Mouse (Mus musculus): ENCODE measurements around the gene Ubr4. TPM values are rescaled to one million over a fixed set of nuclear protein-coding genes. Genes with fewer than 3 reads are reported as not detected.

Gene Ubr4
- polyA plus RNA-seq, 1 experiment from 2014 or later: 71.4 TPM

DNA sequence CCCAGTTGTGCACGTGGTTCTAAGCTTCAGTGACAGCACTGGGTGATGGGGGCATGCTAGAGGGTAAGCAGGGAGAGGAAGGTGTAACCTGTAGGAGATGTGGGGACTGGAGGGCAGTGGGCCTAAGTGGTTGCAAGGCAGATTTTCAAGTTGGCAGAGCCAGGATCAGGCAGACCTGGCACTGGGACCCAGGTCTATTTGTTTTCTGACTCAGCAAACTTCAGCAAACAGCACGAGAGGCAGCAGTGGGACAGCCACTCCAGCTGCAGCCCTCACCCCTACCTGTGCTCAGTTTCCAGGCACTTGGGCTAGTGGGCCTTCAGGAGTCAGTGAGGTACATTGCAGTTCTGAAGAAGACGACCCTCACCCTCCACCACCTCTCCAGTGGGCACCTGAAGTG, 4.8 kb downstream of the Ubr4 start:
- WGBS: 95% methylated on average over 3 of the region's 3 CpGs
- no peaks in the 10 kb centered on the region for H3K27me3 ChIP-seq
- H3K4me2 ChIP-seq (replicated peaks): no peak overlapping the region
- no peak for ATAC-seq (ENCODE audit: insufficient number of reproducible peaks, low FRiP score, low TSS enrichment, low read depth)
- H3K9me3 ChIP-seq (replicated peaks): no peaks in the 10 kb centered on the region
- H3K27ac ChIP-seq (replicated peaks): no peak overlapping the region
- H3K9ac ChIP-seq: no peak overlapping the region
- no peak overlapping the region for H3K4me3 ChIP-seq (replicated peaks)
- peaks cover 70% of the 10 kb centered on the region for H3K36me3 ChIP-seq
- peaks cover 7% of the 10 kb centered on the region for H3K4me1 ChIP-seq

DNA sequence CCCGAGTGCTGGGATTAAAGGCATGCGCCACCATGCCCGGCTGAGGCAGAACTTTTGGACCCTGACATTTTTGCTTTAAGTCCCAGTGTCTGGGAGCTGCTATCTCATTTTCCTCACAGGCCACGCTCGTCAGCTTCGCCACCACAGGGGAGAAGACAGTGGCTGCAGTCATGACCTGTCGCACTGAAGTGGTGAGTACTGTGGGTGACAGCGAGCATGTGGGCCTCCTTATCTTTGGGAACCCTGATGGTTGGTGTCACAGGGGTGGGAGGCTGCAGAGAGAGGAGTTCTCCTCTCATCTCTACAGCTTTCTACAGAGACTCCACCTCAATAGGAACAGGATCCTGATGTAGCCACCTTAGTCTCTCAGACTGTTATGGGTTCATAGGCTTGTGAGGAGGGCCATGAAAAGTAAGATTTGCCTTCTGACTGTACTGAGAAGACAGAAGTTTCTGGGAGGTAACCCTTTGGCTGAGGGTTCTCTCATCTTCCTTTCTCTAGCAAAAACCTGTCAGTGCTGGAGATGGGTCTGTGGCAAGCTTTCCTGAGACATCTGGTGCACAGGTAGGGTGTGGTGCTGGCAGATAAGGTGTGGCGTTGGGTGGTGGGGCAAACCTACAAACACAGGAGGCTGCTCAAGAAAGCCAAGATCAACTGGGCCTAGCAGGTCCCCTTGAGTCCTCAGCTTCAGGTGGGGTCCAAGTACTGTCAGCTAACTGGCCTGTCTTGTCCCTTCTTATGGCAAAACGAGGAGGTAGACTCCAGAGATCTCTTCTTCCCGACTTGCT, 8.5 kb downstream of the Ubr4 start:
- WGBS: 89% methylated on average over 11 of the region's 11 CpGs
- no peak overlapping the region for H3K27ac ChIP-seq (replicated peaks)
- H3K4me1 ChIP-seq: no peaks in the 10 kb centered on the region
- no peak overlapping the region for H3K4me3 ChIP-seq (replicated peaks)
- no peaks in the 10 kb centered on the region for H3K27me3 ChIP-seq
- peaks cover 94% of the 10 kb centered on the region for H3K36me3 ChIP-seq
- ATAC-seq (ENCODE audit: insufficient number of reproducible peaks, low FRiP score, low TSS enrichment, low read depth): no peak
- no peaks in the 10 kb centered on the region for H3K9me3 ChIP-seq (replicated peaks)
- H3K4me2 ChIP-seq (replicated peaks): no peak overlapping the region
- H3K9ac ChIP-seq: no peak overlapping the region

DNA sequence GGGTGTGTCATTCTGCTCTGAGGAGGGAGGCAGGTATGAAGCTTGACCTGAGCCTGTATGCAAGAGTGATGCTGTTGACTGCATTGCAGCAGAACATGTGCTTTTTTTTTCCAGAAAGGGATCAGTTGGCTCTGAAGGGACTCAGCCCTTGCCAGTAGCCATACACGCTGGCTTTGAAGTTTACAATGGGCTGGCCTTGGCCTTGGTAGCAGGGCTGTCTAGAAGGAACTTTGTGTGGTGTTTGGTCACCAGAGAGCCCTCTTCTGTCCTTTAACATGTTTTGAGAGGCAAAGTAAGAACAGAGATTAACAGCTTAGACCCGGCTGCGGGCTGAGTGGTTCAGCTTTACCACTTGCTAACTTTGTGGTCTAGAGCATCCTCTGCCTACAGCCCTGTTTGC, 14.9 kb downstream of the Ubr4 start:
- Histone ChIP-seq H3K36me3 (peaks cover 92% of the 10 kb centered on the region), H3K4me3 (replicated peaks) (no peak overlapping the region), H3K27me3 (no peaks in the 10 kb centered on the region), H3K4me2 (replicated peaks) (no peak overlapping the region), H3K9me3 (replicated peaks) (no peaks in the 10 kb centered on the region), H3K27ac (replicated peaks) (no peak overlapping the region), H3K4me1 (no peaks in the 10 kb centered on the region), H3K9ac (no peak overlapping the region)
- no peak for ATAC-seq (ENCODE audit: insufficient number of reproducible peaks, low FRiP score, low TSS enrichment, low read depth)
- 88% methylated on average over 3 of the region's 3 CpGs for WGBS

DNA sequence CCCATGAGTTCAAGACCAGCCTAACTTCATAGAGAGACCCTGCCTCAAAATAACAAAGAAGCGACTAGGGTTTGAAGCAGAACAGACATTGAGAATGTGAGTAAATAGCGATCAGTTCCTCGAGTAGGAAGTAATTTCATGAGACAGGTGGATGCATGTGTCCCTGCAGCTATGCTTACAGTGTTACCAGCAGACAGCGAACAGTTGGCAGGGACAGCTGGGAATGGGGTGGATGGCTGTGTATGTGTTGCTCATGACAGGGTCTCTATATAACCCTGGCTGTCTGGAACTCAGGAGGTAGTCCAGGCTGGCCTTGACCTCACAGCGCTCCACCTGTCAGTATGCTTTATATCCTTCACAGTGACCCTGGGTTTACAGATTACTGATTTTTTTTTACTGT, 15.6 kb downstream of the Ubr4 start:
- Histone ChIP-seq H3K4me1 (no peaks in the 10 kb centered on the region), H3K9me3 (replicated peaks) (no peaks in the 10 kb centered on the region), H3K36me3 (peaks cover 92% of the 10 kb centered on the region), H3K27me3 (no peaks in the 10 kb centered on the region), H3K4me2 (replicated peaks) (no peak overlapping the region), H3K4me3 (replicated peaks) (no peak overlapping the region), H3K9ac (no peak overlapping the region), H3K27ac (replicated peaks) (no peak overlapping the region)
- WGBS: 94% methylated on average over 5 of the region's 5 CpGs
- no peak for ATAC-seq (ENCODE audit: insufficient number of reproducible peaks, low FRiP score, low TSS enrichment, low read depth)

DNA sequence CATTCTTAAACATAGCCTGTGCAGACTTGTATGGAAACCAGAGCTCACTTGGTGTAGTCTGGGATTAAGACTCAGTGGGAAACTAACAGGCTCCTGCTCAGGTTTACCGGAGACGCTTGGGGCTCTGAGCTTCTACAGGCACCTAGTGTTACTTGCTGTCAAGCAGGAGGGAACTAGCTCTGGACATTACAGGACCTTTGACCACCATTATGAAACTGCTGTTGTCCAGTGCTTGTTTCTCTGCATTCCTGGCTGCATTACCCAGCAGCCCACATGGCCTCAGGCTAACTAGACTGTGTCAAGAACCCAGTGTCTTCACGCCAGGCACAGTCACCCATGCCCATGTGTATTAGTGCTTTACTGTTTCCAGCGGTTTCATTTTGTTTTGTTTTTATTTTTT, 20.7 kb downstream of the Ubr4 start:
- no peak overlapping the region for H3K27ac ChIP-seq (replicated peaks)
- WGBS: 75% methylated on average over 4 of the region's 4 CpGs
- no peak overlapping the region for H3K9ac ChIP-seq
- ATAC-seq (ENCODE audit: insufficient number of reproducible peaks, low FRiP score, low TSS enrichment, low read depth): no peak
- H3K27me3 ChIP-seq: no peaks in the 10 kb centered on the region
- H3K4me3 ChIP-seq (replicated peaks): no peak overlapping the region
- H3K36me3 ChIP-seq: peaks cover 87% of the 10 kb centered on the region
- H3K9me3 ChIP-seq (replicated peaks): no peaks in the 10 kb centered on the region
- no peaks in the 10 kb centered on the region for H3K4me1 ChIP-seq
- H3K4me2 ChIP-seq (replicated peaks): no peak overlapping the region

DNA sequence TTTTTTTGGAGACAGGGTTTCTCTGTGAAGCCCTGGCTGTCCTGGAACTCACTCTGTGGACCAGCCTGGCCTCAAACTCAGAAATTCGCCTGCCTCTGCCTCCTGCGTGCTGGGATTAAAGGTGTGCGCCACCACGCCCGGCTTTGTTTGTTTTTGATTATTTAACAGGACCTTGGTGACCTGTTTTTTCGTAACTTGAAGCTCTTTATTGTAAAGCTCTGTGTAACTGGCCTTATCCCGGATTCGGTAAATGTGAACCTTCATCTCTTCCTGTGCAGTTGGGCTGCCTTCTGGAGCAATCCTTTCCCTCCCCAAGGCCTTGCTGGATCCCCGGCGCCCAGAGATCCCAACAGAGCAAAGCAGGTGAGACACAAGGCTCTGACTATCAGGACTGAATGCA, 21.1 kb downstream of the Ubr4 start:
- no peak for ATAC-seq (ENCODE audit: insufficient number of reproducible peaks, low FRiP score, low TSS enrichment, low read depth)
- Histone ChIP-seq H3K9me3 (replicated peaks) (no peaks in the 10 kb centered on the region), H3K9ac (no peak overlapping the region), H3K4me3 (replicated peaks) (no peak overlapping the region), H3K36me3 (peaks cover 83% of the 10 kb centered on the region), H3K27me3 (no peaks in the 10 kb centered on the region), H3K4me2 (replicated peaks) (no peak overlapping the region), H3K27ac (replicated peaks) (no peak overlapping the region), H3K4me1 (no peaks in the 10 kb centered on the region)
- 85% methylated on average over 10 of the region's 10 CpGs for WGBS

DNA sequence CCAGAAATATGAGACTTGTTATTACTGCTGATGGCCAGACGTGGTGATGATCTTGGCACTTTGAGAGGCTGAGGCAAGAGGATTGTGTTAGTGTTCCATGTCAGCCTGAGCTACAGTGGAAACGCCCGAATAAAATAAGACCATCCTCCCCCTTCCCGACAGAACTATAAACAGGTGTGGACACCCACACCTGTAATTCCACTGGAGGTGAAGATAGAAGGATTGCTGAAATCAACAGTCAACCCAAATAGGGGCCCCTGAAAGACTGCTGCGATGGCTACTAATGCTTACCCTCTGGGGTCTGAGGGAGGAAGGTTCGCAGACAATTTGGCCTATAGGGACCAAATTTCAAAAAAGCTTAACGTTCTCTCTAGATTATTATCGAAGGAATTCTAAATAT, 27.3 kb downstream of the Ubr4 start:
- ATAC-seq (ENCODE audit: insufficient number of reproducible peaks, low FRiP score, low TSS enrichment, low read depth): no peak
- 10% methylated on average over 8 of the region's 8 CpGs for WGBS
- peak overlapping the region; percentile 81 for H3K4me2 ChIP-seq (replicated peaks)

DNA sequence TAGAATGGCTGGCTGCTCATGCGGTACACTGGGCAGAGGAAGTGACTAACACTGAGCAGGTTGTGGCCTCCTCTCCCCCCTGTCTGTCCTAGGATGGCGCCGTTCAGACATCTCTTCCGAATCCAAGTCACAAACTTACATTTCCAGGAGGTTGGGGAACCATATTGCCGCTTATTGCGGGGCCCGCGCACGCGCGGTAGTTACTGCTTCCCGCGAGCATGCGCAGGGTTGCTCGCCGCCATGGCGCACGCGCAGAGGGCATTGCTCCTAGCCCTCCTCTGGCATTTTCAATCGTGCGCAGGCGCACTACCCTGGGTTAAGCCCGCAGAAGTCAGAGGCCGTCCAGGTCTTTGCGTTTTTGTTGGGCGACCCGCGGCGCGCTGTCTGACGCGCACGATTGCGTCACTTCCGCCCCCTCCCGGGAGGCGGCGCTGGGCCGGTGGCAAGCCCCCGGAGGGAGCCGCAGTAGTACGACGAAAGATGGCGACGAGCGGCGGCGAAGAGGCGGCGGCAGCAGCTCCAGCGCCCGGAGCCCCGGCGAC, 27.9 kb downstream of the Ubr4 start:
- Histone ChIP-seq H3K4me3 (replicated peaks) (peak overlapping the region; percentile 71), H3K9me3 (replicated peaks) (no peaks in the 10 kb centered on the region), H3K4me2 (replicated peaks) (peak overlapping the region; percentile 84), H3K4me1 (peaks cover 25% of the 10 kb centered on the region), H3K27me3 (no peaks in the 10 kb centered on the region), H3K27ac (replicated peaks) (peak overlapping the region; percentile 93), H3K9ac (peak overlapping the region; percentile 86), H3K36me3 (peaks cover 22% of the 10 kb centered on the region)
- WGBS: under 1% methylated on average over 53 of the region's 54 CpGs
- ATAC-seq (ENCODE audit: insufficient number of reproducible peaks, low FRiP score, low TSS enrichment, low read depth): peak; percentile 98

More for the DNA sequence above, 27.3 kb downstream of the Ubr4 start:
- Histone ChIP-seq H3K36me3 (peaks cover 28% of the 10 kb centered on the region), H3K27ac (replicated peaks) (peak overlapping the region; percentile 93), H3K9ac (peak overlapping the region; percentile 86), H3K4me3 (replicated peaks) (peak overlapping the region; percentile 71), H3K27me3 (no peaks in the 10 kb centered on the region), H3K9me3 (replicated peaks) (no peaks in the 10 kb centered on the region), H3K4me1 (peaks cover 25% of the 10 kb centered on the region)

DNA sequence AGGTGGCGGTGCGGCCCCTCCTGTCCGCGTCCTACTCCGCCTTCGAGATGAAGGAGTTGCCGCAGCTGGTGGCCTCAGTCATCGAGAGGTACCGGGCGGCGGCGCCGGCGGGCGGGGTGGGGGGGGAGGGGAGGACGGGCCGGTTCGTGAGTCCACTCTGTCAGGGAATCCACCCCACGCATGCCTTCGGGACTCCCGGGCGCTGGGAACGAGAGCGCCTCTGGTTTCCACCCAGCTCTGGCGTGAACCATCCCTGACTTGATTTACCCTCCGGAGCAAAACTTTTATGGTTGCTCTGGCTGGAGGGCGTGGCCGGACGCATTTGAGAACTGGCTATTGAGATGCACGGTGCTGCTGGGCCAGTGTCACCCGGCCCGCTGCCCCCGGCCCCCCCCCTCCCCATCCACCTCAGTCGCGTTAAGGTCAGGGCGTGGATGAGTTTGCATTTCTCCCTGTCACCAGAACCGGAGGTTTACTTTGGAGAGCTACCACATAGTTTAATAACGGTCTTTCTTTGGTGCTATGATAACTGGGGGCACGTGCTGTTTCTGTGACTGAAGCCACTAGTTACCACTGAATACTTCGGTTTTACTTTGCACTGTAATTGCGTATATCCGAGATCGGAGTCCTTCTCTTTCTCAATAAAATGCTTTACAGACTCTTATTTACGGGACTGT, 28.5 kb downstream of the Ubr4 start:
- ATAC-seq (ENCODE audit: insufficient number of reproducible peaks, low FRiP score, low TSS enrichment, low read depth): peak; percentile 12; the same call in 1 of the 2 replicates
- peak overlapping the region; percentile 84 for H3K4me2 ChIP-seq (replicated peaks)
- peak overlapping the region; percentile 71 for H3K4me3 ChIP-seq (replicated peaks)
- H3K27me3 ChIP-seq: no peaks in the 10 kb centered on the region
- peaks cover 25% of the 10 kb centered on the region for H3K4me1 ChIP-seq
- peak overlapping the region; percentile 74 for H3K27ac ChIP-seq (replicated peaks)
- H3K36me3 ChIP-seq: peaks cover 16% of the 10 kb centered on the region; the same call in 1 of the 2 replicates
- peak overlapping the region; percentile 69 for H3K9ac ChIP-seq
- H3K9me3 ChIP-seq (replicated peaks): no peaks in the 10 kb centered on the region
- WGBS: 2% methylated on average over 34 of the region's 44 CpGs

DNA sequence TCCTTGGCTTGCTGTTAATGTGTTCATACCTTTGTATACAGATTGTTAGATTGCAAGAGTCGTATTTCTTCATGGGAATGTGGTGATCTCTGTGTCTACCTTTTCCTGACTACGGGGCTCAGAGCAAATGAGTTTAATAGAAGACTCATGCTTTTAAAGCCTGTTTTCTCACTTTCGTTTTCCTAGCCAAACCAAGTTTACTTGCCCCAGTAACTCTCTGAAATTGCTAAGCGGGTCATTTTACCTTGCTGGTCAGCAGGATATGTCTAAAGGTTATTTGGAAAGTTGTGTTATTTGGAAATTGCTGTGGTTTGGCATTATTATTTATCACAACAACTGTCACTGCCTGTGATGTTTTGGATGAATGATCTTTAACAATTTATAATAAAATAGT, 29.0 kb downstream of the Ubr4 start:
- no peaks in the 10 kb centered on the region for H3K27me3 ChIP-seq
- peak overlapping the region; percentile 69 for H3K9ac ChIP-seq
- H3K4me1 ChIP-seq: peaks cover 25% of the 10 kb centered on the region
- H3K4me3 ChIP-seq (replicated peaks): peak overlapping the region; percentile 71
- ATAC-seq (ENCODE audit: insufficient number of reproducible peaks, low FRiP score, low TSS enrichment, low read depth): no peak
- 44% methylated on average over 4 of the region's 4 CpGs for WGBS
- no peaks in the 10 kb centered on the region for H3K9me3 ChIP-seq (replicated peaks)
- H3K4me2 ChIP-seq (replicated peaks): peak overlapping the region; percentile 84
- 0 out of 2 replicates have a peak, but pooled peaks cover 12% of the 10 kb centered on the region for H3K36me3 ChIP-seq
- H3K27ac ChIP-seq (replicated peaks): no peak overlapping the region

DNA sequence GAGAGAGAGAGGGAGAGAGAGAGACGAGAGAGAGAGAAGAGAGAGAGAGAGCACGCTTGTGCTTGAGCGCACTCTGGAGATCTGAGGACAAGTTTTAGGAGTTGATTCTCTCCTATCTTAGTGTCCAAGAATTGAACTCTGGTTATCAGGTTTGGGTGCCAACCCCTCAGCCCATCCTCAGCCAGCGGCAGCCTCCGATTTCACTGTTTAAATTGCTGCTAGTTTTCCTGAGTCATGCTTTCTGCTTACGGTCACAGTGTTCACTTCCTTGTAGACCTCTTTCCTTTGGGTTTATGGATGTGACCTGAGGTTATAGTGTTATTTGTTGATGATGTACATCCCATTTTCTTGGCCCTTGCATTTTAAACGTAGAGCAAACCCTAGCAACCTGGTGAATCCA, 29.8 kb downstream of the Ubr4 start:
- 78% methylated on average over 7 of the region's 7 CpGs for WGBS
- H3K4me3 ChIP-seq (replicated peaks): no peak overlapping the region
- 0 out of 2 replicates have a peak overlapping the region, but pooled peaks have one; percentile 13 for H3K4me2 ChIP-seq (replicated peaks)

More for the DNA sequence above, 29.8 kb downstream of the Ubr4 start:
- Histone ChIP-seq H3K9ac (no peak overlapping the region), H3K27me3 (no peaks in the 10 kb centered on the region), H3K9me3 (replicated peaks) (no peaks in the 10 kb centered on the region), H3K27ac (replicated peaks) (no peak overlapping the region), H3K4me1 (peaks cover 25% of the 10 kb centered on the region), H3K36me3 (0 out of 2 replicates have a peak, but pooled peaks cover 8% of the 10 kb centered on the region)
- no peak for ATAC-seq (ENCODE audit: insufficient number of reproducible peaks, low FRiP score, low TSS enrichment, low read depth)
